Mouse (Mus musculus): Measurements from ENCODE around the gene Fgf18. TPM values are rescaled to one million over a fixed set of nuclear protein-coding genes. Genes with fewer than 3 reads are reported as not detected.
A peak's percentile ranks its signal among the peaks of the same experiment; 100 is the strongest.

Gene Fgf18
- polyA plus RNA-seq, 1 experiment from 2014 or later = 4.3 TPM

DNA sequence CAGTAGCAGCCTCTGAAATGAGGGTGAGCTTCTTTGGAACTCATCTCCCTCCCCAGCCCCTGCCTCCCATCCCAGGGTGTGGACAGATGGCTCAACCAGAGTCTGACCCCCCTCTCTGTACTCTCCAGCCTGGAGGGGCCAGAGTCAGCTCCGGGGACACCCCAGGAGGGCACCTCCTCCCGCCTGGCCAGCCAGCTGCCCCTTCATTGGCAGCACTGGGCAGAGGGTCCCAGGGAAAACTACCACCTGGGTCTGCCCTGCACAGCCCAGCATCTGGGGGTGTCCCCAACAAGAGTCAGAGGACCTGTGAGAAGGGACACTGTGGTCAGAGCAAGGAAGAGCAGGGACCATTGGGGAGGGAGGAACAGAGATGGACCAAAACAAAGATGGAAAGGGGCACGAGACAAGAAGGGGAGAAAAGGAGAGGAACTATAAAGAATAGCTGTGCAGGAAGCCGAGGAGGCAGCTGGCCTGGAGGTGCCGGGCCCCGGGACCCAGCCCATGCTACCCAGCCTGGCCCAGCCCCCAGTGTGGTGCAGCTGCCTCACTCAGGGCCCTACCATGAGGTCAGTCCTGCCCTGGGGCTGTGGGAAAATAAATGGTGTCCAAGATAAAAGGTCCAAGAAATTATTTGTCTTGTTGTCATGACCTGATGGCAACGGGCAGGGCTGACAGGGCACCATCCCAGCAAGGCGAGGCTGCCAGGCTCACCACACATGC lies 14.4 kb downstream of the Fgf18 start:
- H3K9ac ChIP-seq (replicated peaks; ENCODE audit: low read depth, low read length) = no peak overlapping the region
- H3K36me3 ChIP-seq (ENCODE audit: control insufficient read depth, insufficient read depth) = no peaks in the 10 kb centered on the region
- H3K4me1 ChIP-seq (replicated peaks; ENCODE audit: control insufficient read depth, insufficient read depth, low read length) = no peaks in the 10 kb centered on the region
- WGBS = 70% methylated on average over 8 of the region's 8 CpGs
- ATAC-seq = no peak
- H3K9me3 ChIP-seq (ENCODE audit: control insufficient read depth, low read length) = no peaks in the 10 kb centered on the region
- no peak overlapping the region for H3K4me2 ChIP-seq (ENCODE audit: low read length)
- no peaks in the 10 kb centered on the region for H3K27me3 ChIP-seq (replicated peaks; ENCODE audit: control insufficient read depth, insufficient read depth, low read length)
- no peak overlapping the region for H3K27ac ChIP-seq (ENCODE audit: low read length)
- no peak overlapping the region for H3K4me3 ChIP-seq (replicated peaks; ENCODE audit: low read length)

DNA sequence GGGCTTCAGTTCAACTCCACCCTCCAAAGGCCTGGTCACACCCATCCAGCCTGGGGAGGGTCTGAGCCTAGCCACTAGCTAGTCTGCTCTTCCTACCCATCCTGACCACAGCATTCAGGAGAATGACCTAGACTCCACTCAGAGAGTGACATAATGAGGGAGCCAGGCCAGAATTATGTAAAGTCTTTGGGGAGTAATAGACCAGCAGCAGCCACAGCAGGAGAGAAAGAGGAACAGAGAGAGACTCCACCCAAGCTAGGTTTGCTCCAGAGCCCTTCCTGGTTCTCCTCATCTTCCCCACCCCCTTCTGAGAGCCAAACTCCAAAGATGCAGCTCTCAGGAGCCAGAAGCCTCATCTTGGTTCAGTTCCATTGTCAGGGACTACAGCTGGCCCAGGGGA lies 20.1 kb downstream of the Fgf18 start:
- Histone ChIP-seq H3K4me3 (replicated peaks; ENCODE audit: low read length) (no peak overlapping the region), H3K9ac (replicated peaks; ENCODE audit: low read depth, low read length) (no peak overlapping the region), H3K36me3 (ENCODE audit: control insufficient read depth, insufficient read depth) (no peaks in the 10 kb centered on the region), H3K4me1 (replicated peaks; ENCODE audit: control insufficient read depth, insufficient read depth, low read length) (0 out of 2 replicates have a peak, but pooled peaks cover 6% of the 10 kb centered on the region), H3K27me3 (replicated peaks; ENCODE audit: control insufficient read depth, insufficient read depth, low read length) (peaks cover 7% of the 10 kb centered on the region), H3K4me2 (ENCODE audit: low read length) (no peak overlapping the region), H3K9me3 (ENCODE audit: control insufficient read depth, low read length) (no peaks in the 10 kb centered on the region), H3K27ac (ENCODE audit: low read length) (no peak overlapping the region)
- ATAC-seq = no peak

DNA sequence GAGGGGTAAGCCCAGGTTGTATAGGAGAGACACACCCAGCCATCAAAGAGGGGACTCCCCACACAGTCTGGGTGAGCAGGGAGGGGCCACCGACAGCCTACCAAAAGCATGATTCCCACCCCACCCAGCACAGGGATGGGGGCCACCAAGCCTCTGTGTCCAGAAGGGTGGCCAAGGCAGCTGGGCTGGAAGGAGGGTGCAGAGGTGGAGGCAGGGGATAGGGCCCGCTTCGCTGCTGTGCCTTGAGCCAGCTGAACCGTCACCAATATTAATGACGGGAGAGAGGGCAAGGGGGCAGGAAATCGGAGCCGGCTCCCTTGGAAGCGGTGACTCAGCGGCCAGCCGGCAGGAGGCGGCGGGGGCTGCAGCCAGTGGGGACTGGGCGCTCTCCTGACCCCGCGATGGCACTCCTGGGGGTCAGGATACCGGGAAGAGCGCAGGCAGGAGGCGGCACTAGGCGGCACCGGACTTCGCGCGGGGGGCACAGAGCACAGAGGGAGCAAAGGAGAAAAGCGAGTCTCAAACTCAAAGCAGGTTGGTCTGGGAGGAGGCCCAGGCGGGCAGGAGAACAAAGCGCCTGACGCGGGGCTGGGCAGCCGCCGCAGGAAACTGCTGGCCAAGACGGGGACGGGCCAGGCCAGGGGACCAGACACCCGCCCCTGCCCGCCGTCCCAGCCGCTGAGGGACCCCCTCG lies 24.5 kb downstream of the Fgf18 start:
- Histone ChIP-seq H3K4me1 (replicated peaks; ENCODE audit: control insufficient read depth, insufficient read depth, low read length) (0 out of 2 replicates have a peak, but pooled peaks cover 6% of the 10 kb centered on the region), H3K9ac (replicated peaks; ENCODE audit: low read depth, low read length) (peak overlapping the region; percentile 43)
- 2% methylated on average over 37 of the region's 37 CpGs for WGBS

DNA sequence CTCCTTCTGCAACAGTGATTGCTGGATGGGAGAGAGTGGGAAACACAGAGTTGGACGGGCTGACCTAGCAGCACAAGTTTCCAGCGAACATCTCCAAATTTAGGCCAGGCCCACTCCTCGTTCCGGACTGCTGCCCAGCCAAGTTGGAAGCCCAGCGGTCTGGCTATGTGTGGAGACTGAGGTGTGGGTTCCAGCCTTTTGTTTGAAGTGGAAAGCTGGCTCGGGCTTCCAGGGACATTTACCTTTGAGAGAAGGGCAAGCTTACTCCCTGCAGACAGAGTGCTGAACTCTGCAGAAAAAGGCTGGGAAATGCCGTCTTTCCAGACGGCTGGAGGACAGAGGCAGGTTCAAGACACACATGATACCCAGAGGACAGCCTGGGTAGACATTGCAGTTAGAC lies 27.6 kb downstream of the Fgf18 start:
- 74% methylated on average over 8 of the region's 8 CpGs for WGBS
- no peak for ATAC-seq

More for the DNA sequence above, 24.5 kb downstream of the Fgf18 start:
- ATAC-seq = peak; percentile 38
- Histone ChIP-seq H3K4me2 (ENCODE audit: low read length) (peak overlapping the region; percentile 49), H3K27ac (ENCODE audit: low read length) (no peak overlapping the region), H3K4me3 (replicated peaks; ENCODE audit: low read length) (peak overlapping the region; percentile 28), H3K9me3 (ENCODE audit: control insufficient read depth, low read length) (no peaks in the 10 kb centered on the region), H3K27me3 (replicated peaks; ENCODE audit: control insufficient read depth, insufficient read depth, low read length) (peaks cover 9% of the 10 kb centered on the region), H3K36me3 (ENCODE audit: control insufficient read depth, insufficient read depth) (no peaks in the 10 kb centered on the region)

DNA sequence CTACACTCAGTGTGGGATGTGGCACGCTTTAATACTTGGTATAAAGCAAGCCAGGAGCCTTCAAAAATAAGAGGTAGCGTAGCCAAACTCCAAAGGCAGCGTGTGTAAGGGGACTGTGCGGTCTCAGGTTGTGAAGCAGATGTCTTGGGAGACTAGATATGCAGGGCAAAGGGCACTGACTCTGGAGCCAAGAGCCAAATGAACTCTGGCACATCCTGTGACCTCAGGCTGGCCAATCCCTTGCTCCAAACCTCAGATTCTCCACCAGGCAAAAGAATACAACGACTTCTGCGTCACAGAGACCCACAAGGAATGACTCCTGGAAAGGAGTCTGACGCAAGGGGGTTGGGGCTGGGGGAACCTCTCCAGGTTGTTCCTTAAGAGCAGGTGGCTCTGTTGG lies 28.1 kb downstream of the Fgf18 start:
- Histone ChIP-seq H3K27me3 (replicated peaks; ENCODE audit: control insufficient read depth, insufficient read depth, low read length) (peaks cover 9% of the 10 kb centered on the region), H3K4me2 (ENCODE audit: low read length) (no peak overlapping the region), H3K4me3 (replicated peaks; ENCODE audit: low read length) (no peak overlapping the region), H3K27ac (ENCODE audit: low read length) (no peak overlapping the region), H3K4me1 (replicated peaks; ENCODE audit: control insufficient read depth, insufficient read depth, low read length) (peaks cover 6% of the 10 kb centered on the region; the same call in 1 of the 2 replicates), H3K9me3 (ENCODE audit: control insufficient read depth, low read length) (no peaks in the 10 kb centered on the region), H3K36me3 (ENCODE audit: control insufficient read depth, insufficient read depth) (no peaks in the 10 kb centered on the region), H3K9ac (replicated peaks; ENCODE audit: low read depth, low read length) (no peak overlapping the region)
- no peak for ATAC-seq
- 85% methylated on average over 7 of the region's 7 CpGs for WGBS

More for the DNA sequence above, 27.6 kb downstream of the Fgf18 start:
- H3K9ac ChIP-seq (replicated peaks; ENCODE audit: low read depth, low read length) = no peak overlapping the region
- H3K4me2 ChIP-seq (ENCODE audit: low read length) = no peak overlapping the region
- peaks cover 6% of the 10 kb centered on the region; the same call in 1 of the 2 replicates for H3K4me1 ChIP-seq (replicated peaks; ENCODE audit: control insufficient read depth, insufficient read depth, low read length)
- H3K36me3 ChIP-seq (ENCODE audit: control insufficient read depth, insufficient read depth) = no peaks in the 10 kb centered on the region
- H3K27ac ChIP-seq (ENCODE audit: low read length) = no peak overlapping the region
- peaks cover 9% of the 10 kb centered on the region for H3K27me3 ChIP-seq (replicated peaks; ENCODE audit: control insufficient read depth, insufficient read depth, low read length)
- no peak overlapping the region for H3K4me3 ChIP-seq (replicated peaks; ENCODE audit: low read length)
- H3K9me3 ChIP-seq (ENCODE audit: control insufficient read depth, low read length) = no peaks in the 10 kb centered on the region

DNA sequence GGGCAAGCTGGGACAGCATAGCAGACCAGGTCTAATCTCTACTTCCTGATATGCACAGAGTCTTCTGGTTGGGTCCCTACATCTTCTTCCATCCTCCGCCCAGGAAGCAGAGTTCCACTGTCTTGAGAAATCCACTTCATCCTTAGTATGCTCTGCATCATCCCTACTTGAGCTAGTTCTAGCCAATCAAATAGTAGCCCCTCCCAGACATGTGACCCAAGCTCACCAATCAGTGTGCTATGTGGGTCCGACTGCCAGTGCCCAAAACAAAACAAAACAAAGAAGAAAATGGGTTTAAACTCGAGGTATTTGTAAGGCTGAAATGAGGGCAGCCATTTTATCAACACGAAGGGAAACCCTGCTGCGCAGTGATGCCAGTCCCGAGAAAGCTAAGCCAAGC lies 28.7 kb downstream of the Fgf18 start:
- peaks cover 6% of the 10 kb centered on the region; the same call in 1 of the 2 replicates for H3K4me1 ChIP-seq (replicated peaks; ENCODE audit: control insufficient read depth, insufficient read depth, low read length)
- no peak overlapping the region for H3K9ac ChIP-seq (replicated peaks; ENCODE audit: low read depth, low read length)
- ATAC-seq = no peak
- H3K36me3 ChIP-seq (ENCODE audit: control insufficient read depth, insufficient read depth) = no peaks in the 10 kb centered on the region
- 68% methylated on average over 6 of the region's 6 CpGs for WGBS
- no peak overlapping the region for H3K4me3 ChIP-seq (replicated peaks; ENCODE audit: low read length)
- H3K27me3 ChIP-seq (replicated peaks; ENCODE audit: control insufficient read depth, insufficient read depth, low read length) = peaks cover 4% of the 10 kb centered on the region; the same call in 1 of the 2 replicates
- H3K4me2 ChIP-seq (ENCODE audit: low read length) = no peak overlapping the region
- no peaks in the 10 kb centered on the region for H3K9me3 ChIP-seq (ENCODE audit: control insufficient read depth, low read length)
- H3K27ac ChIP-seq (ENCODE audit: low read length) = no peak overlapping the region

DNA sequence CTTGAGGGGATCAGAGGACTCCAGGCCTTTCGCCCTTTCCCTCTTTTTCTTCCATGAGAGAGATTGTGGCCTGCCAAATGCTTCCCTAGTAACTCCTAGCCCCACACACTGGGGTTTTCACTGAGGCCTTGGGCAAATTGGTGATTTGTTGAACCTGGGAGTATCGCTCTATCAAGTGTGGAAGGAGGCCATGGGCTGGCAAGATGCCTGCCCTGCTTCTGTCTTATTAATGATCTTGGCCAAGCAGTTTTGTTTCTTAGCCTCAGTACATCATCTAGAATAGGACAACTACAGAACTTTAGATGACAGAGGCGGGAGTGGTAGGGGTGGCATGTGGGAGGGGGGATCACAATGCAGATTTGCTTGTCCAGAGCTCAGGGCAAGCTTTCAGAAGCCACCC lies 31.4 kb downstream of the Fgf18 start:
- Histone ChIP-seq H3K4me1 (replicated peaks; ENCODE audit: control insufficient read depth, insufficient read depth, low read length) (no peaks in the 10 kb centered on the region; the same call in 1 of the 2 replicates), H3K9me3 (ENCODE audit: control insufficient read depth, low read length) (no peaks in the 10 kb centered on the region), H3K36me3 (ENCODE audit: control insufficient read depth, insufficient read depth) (no peaks in the 10 kb centered on the region), H3K9ac (replicated peaks; ENCODE audit: low read depth, low read length) (no peak overlapping the region), H3K4me2 (ENCODE audit: low read length) (no peak overlapping the region), H3K4me3 (replicated peaks; ENCODE audit: low read length) (no peak overlapping the region), H3K27me3 (replicated peaks; ENCODE audit: control insufficient read depth, insufficient read depth, low read length) (0 out of 2 replicates have a peak, but pooled peaks cover 2% of the 10 kb centered on the region), H3K27ac (ENCODE audit: low read length) (no peak overlapping the region)
- ATAC-seq = no peak
- WGBS = 54% methylated on average over 3 of the region's 3 CpGs

DNA sequence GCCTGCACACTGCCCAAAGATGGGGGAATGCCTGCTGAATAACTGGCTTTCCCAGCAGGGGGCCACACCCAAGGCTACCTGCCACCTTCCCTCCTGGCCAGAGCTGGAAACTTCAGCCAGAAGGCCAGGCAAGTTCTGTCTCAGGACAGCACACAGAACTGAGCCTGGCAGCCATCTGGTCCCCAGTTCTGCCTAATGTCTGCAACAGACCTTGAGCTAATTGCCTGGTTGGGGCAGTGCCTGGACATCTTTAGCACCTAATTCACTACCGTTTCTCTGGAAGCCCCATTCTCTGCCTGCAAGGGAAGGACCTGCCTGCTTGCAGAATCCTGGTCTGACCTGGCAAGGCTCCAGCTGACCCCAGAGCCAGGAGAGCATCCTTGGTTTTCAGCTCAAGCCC lies 34.8 kb downstream of the Fgf18 start:
- Histone ChIP-seq H3K4me3 (replicated peaks; ENCODE audit: low read length) (no peak overlapping the region), H3K9ac (replicated peaks; ENCODE audit: low read depth, low read length) (no peak overlapping the region), H3K36me3 (ENCODE audit: control insufficient read depth, insufficient read depth) (no peaks in the 10 kb centered on the region), H3K4me2 (ENCODE audit: low read length) (no peak overlapping the region), H3K27me3 (replicated peaks; ENCODE audit: control insufficient read depth, insufficient read depth, low read length) (no peaks in the 10 kb centered on the region), H3K27ac (ENCODE audit: low read length) (no peak overlapping the region), H3K4me1 (replicated peaks; ENCODE audit: control insufficient read depth, insufficient read depth, low read length) (no peaks in the 10 kb centered on the region; the same call in 1 of the 2 replicates), H3K9me3 (ENCODE audit: control insufficient read depth, low read length) (no peaks in the 10 kb centered on the region)
- WGBS = 6% methylated on average over 1 of the region's 1 CpGs
- no peak for ATAC-seq

DNA sequence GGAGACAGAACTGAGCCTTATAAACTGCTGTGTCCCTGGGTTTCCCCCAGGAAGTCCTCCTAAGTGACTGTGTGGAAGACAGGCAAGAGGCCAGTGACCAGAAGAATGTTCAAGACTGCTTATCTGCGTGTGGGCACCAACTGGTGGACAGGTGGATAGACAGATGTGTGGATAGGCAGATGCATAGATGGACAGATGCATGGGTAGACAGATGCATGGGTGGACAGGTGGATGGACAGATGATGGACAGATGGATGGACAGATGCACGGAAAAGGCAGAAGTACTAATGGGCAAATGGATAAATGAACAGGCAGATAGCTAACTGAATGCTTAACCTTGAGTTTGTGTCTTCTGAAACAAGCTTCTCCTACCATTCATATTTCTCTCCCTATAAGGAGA lies 37.1 kb downstream of the Fgf18 start:
- Histone ChIP-seq H3K36me3 (ENCODE audit: control insufficient read depth, insufficient read depth) (no peaks in the 10 kb centered on the region), H3K27me3 (replicated peaks; ENCODE audit: control insufficient read depth, insufficient read depth, low read length) (no peaks in the 10 kb centered on the region), H3K9ac (replicated peaks; ENCODE audit: low read depth, low read length) (no peak overlapping the region), H3K4me2 (ENCODE audit: low read length) (no peak overlapping the region), H3K27ac (ENCODE audit: low read length) (no peak overlapping the region), H3K9me3 (ENCODE audit: control insufficient read depth, low read length) (no peaks in the 10 kb centered on the region), H3K4me1 (replicated peaks; ENCODE audit: control insufficient read depth, insufficient read depth, low read length) (no peaks in the 10 kb centered on the region), H3K4me3 (replicated peaks; ENCODE audit: low read length) (no peak overlapping the region)
- WGBS = 79% methylated on average over 2 of the region's 2 CpGs
- no peak for ATAC-seq

All from forebrain, embryonic 16.5 days (tissue).